Mouse (Mus musculus) cerebellum, adult 2 months (tissue): ENCODE data around the gene Acvrl1. TPM values are rescaled to one million over a fixed set of nuclear protein-coding genes. Genes with fewer than 3 reads are reported as not detected.

ENCODE experiments used
- DNase-seq, 2 experiments: peaks; one replicate each; pipeline ENCODE4 v3.0.0; 2021
- H3K27ac ChIP-seq: fragments of 200-500 bp; 2 replicates; pipeline ENCODE4 v1.5.1; 2012; ENCODE audit warnings: low read length, control low read depth, inconsistent platforms; ENCODE audit not compliant: insufficient read depth
- H3K27me3 ChIP-seq: fragments of 200-500 bp; 2 replicates; pipeline ENCODE4 v1.6.1; 2012; ENCODE audit warnings: inconsistent platforms, mild to moderate bottlenecking, low read length, moderate library complexity; ENCODE audit not compliant: control insufficient read depth, insufficient read depth
- H3K4me1 ChIP-seq: fragments of 200-500 bp; 2 replicates; pipeline ENCODE4 v1.6.1; 2011; ENCODE audit warnings: low read length; ENCODE audit not compliant: control insufficient read depth, insufficient read depth
- H3K4me3 ChIP-seq: fragments of 200-500 bp; replicated peaks from 2 replicates; pipeline ENCODE3; 2011; ENCODE audit warnings: mild to moderate bottlenecking, low read depth, low read length, control low read depth; ENCODE audit not compliant: insufficient read depth
- CTCF ChIP-seq: fragments of 200-500 bp; IDR thresholded peaks from 2 replicates; pipeline ENCODE4 v1.5.1; 2011; ENCODE audit warnings: low read depth, mild to moderate bottlenecking, control low read depth, low read length, moderate library complexity, borderline replicate concordance; ENCODE audit not compliant: insufficient read depth
- POLR2A ChIP-seq: fragments of 200-500 bp; IDR thresholded peaks from 2 replicates; pipeline ENCODE4 v1.6.1; 2011; ENCODE audit warnings: low read length, control low read depth, borderline replicate concordance; ENCODE audit not compliant: insufficient read depth
- WGBS: fragments of 180-500 bp; shearing (Covaris S2); methylation state at CpG from one replicate; pipeline ENCODE4 v1.1.7; 2018; 5-methylcytosine and 5-hydroxymethylcytosine counted together
- polyA plus RNA-seq: library from polyadenylated mRNA; depleted of rRNA; stranded (reverse); fragments of >200 nt; gene quantifications from 2 replicates; pipeline ENCODE4 v1.2.3, GENCODE M21; 2012; rRNA removed

Acvrl1 gene
- polyA plus RNA-seq, 1 experiment = 17.2 TPM

GRCm38 (mm10) chr15:101187907-101188306, 59.6 kb downstream of the Acvrl1 start:
- DNase-seq = no peak

GRCm38 (mm10) chr15:101189981-101190761, 61.8 kb downstream of the Acvrl1 start:
- Histone ChIP-seq H3K4me3 (no peak overlapping the region), H3K27ac (no peak overlapping the region), H3K4me1 (peaks cover 32% of the 10 kb centered on the region), H3K27me3 (no peaks in the 10 kb centered on the region)
- TF ChIP-seq CTCF (no peak), POLR2A (no peak)
- 78% methylated on average over 10 of the region's 10 CpGs for WGBS
- DNase-seq = no peak

More at GRCm38 (mm10) chr15:101187907-101188306, 59.6 kb downstream of the Acvrl1 start:
- Histone ChIP-seq H3K27me3 (no peaks in the 10 kb centered on the region), H3K4me1 (peaks cover 26% of the 10 kb centered on the region), H3K27ac (no peak overlapping the region), H3K4me3 (no peak overlapping the region)
- 63% methylated on average over 5 of the region's 5 CpGs for WGBS
- TF ChIP-seq CTCF = peak; percentile 18; the same call in 1 of the 2 replicates
- TF ChIP-seq POLR2A = no peak

- peaks cover 32% of the 10 kb centered on the region for H3K4me1 ChIP-seq
- TF ChIP-seq POLR2A = no peak
- no peak for TF ChIP-seq CTCF
- no peak overlapping the region for H3K4me3 ChIP-seq
- H3K27ac ChIP-seq = no peak overlapping the region
- no peaks in the 10 kb centered on the region for H3K27me3 ChIP-seq
- WGBS = 51% methylated on average over 5 of the region's 5 CpGs
- no peak for DNase-seq
Observed at GRCm38 (mm10) chr15:101190762-101191150, 62.4 kb downstream of the Acvrl1 start.

- Histone ChIP-seq H3K27me3 (no peaks in the 10 kb centered on the region), H3K4me1 (peaks cover 32% of the 10 kb centered on the region), H3K4me3 (no peak overlapping the region), H3K27ac (peak overlapping the region; percentile 40; the same call in 1 of the 2 replicates)
- 32% methylated on average over 13 of the region's 13 CpGs for WGBS
- TF ChIP-seq POLR2A = no peak
- no peak for TF ChIP-seq CTCF
- DNase-seq = no peak
Observed at GRCm38 (mm10) chr15:101191459-101192259, 63.3 kb downstream of the Acvrl1 start.

GRCm38 (mm10) chr15:101192260-101192640, 63.9 kb downstream of the Acvrl1 start:
- H3K4me3 ChIP-seq = no peak overlapping the region
- H3K27me3 ChIP-seq = no peaks in the 10 kb centered on the region
- 52% methylated on average over 7 of the region's 7 CpGs for WGBS
- H3K4me1 ChIP-seq = peaks cover 29% of the 10 kb centered on the region
- DNase-seq = no peak
- H3K27ac ChIP-seq = no peak overlapping the region
- TF ChIP-seq POLR2A (no peak), CTCF (no peak)

GRCm38 (mm10) chr15:101192651-101193050, 64.3 kb downstream of the Acvrl1 start:
- no peak overlapping the region for H3K27ac ChIP-seq
- peaks cover 27% of the 10 kb centered on the region for H3K4me1 ChIP-seq
- no peak for DNase-seq
- WGBS = 52% methylated on average over 7 of the region's 7 CpGs
- TF ChIP-seq CTCF = no peak
- no peaks in the 10 kb centered on the region for H3K27me3 ChIP-seq
- no peak overlapping the region for H3K4me3 ChIP-seq

GRCm38 (mm10) chr15:101193971-101194370, 65.6 kb downstream of the Acvrl1 start:
- Histone ChIP-seq H3K4me3 (no peak overlapping the region), H3K27ac (no peak overlapping the region), H3K27me3 (no peaks in the 10 kb centered on the region), H3K4me1 (peaks cover 27% of the 10 kb centered on the region)
- no peak for TF ChIP-seq CTCF
- no peak for TF ChIP-seq POLR2A
- DNase-seq = no peak
- WGBS = 90% methylated on average over 6 of the region's 6 CpGs

Other genes starting within 250 kb of the Acvrl1 start
- not detected in 2 replicates for gene Gm47841, start 81.1 kb upstream of the Acvrl1 start, polyA plus RNA-seq
- 2.5 and 2.7 TPM in 2 replicates for gene Fignl2, start 50.0 kb upstream of the Acvrl1 start, polyA plus RNA-seq
- gene Ankrd33, start 12.8 kb upstream of the Acvrl1 start, polyA plus RNA-seq = 0.10 and 0.33 TPM in 2 replicates
- 54.5 and 55.2 TPM in 2 replicates for gene Acvr1b, start 45.5 kb downstream of the Acvrl1 start, polyA plus RNA-seq
- gene Grasp, start 95.7 kb downstream of the Acvrl1 start, polyA plus RNA-seq = 5.0 and 5.3 TPM in 2 replicates
- 13.1 and 16.4 TPM in 2 replicates for gene Nr4a1, start 125.7 kb downstream of the Acvrl1 start, polyA plus RNA-seq
- 46.8 and 49.6 TPM in 2 replicates for gene Atg101, start 155.8 kb downstream of the Acvrl1 start, polyA plus RNA-seq
- 0.15 and 0.27 TPM in 2 replicates for gene 6030408B16Rik, start 164.7 kb downstream of the Acvrl1 start, polyA plus RNA-seq
- gene Krt80, start 241.6 kb downstream of the Acvrl1 start, polyA plus RNA-seq = 0.05 and 0.30 TPM in 2 replicates